Mouse (Mus musculus) adrenal gland, adult 2 months (tissue): ENCODE data around the gene Gm10272. TPM values are rescaled to one million over a fixed set of nuclear protein-coding genes. Genes with fewer than 3 reads are reported as not detected.
"Not testable (repeated sequence)": the region's sequence is repeated elsewhere in the genome, so short reads cannot be mapped to it uniquely, and the experiment has no call there.

Source experiments
- DNase-seq: peaks from one replicate; pipeline ENCODE4 v3.0.0; 2021
- long read RNA-seq: library from polyadenylated mRNA; stranded (forward); transcript quantifications from one replicate; pipeline ENCODE4 v2.0.0, GENCODE M21; 2021
- polyA plus RNA-seq: library from polyadenylated mRNA; depleted of rRNA; stranded (reverse); fragments of >200 nt; gene quantifications from 2 replicates; pipeline ENCODE4 v1.2.3, GENCODE M21; 2012; rRNA removed
- total RNA-seq, 2 experiments: library from RNA; stranded (reverse); gene quantifications; 2 replicates each; pipeline ENCODE4 v1.2.3; 2021

Gene Gm10272
- total RNA-seq (not detected), polyA plus RNA-seq (not detected in 2 replicates)
- long read RNA-seq, result 0 reads

GRCm38 (mm10) chr10:77706326-77706725, at the start of gene Gm10272:
TSS of gene Gm10272 (plus strand) at chr10:77706626.
- no peak for DNase-seq

DNA sequence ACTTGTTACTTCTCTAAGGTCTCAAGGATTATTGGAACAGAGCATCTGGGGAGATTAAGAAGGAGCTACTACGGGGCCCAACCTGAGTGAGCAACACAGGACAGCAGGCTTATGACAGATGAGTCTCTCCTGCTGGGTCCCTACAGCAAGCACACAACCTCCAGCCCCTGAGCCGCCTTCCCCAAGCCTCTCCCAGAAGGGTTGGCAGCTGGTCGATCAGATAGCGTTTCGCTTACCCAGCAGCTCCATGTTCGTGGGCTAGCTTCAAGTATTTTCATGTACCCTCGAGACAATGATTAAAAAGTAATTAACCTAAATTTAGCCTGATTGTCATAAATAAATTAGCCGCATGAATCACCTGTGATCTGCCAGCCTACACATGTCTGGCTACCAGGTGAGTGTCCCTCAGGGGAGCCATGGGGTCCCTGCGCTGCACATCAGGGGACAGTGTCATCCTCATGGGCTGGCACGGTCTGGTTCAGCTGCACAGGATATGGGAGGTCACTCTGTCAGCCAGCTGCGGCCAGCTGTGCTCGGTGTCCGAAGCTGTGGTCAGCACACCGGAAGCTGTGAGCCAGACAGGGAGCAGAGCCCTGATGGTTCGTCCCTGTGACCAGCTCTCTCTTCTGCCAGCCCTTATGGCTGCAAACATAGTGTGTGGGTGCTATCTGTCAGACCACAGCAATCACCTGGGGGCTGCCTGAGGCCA, 48.0 kb upstream of the Gm10272 start:
- DNase-seq, result no peak

DNA sequence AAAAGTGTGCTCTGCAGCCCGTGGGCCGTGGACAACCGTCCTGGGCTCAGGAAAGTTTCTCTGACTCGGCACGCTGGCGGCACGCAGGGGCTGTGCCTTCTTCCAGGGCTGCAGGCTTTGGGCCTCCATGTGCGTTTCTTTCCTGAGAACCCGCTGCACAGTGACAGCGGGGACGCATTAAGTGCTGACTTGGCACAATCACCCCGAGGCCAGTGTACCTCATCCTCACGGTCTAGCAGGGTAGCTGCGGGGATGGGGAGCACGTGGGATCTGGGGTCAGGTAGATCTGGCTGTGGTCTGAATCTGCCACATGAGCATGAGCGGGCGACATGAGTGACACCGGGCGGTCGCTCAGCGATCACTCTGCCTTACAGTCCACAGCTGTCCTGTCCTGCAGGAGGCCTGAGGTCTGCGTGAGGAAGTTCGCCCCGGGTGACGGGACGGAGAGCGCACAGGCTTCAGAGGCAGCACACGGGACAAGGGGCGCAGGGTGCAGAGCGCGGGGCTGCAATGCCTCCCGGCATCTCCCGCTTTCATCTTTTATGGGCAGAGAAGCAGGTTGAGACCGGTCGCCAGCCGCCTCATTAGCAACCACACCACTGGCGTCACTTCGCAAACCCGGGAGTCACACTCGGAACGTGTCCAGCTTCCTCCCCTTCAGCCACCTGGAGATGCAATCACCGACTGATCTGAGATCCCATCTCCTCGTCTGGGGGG, 42.3 kb upstream of the Gm10272 start:
- no peak for DNase-seq

DNA sequence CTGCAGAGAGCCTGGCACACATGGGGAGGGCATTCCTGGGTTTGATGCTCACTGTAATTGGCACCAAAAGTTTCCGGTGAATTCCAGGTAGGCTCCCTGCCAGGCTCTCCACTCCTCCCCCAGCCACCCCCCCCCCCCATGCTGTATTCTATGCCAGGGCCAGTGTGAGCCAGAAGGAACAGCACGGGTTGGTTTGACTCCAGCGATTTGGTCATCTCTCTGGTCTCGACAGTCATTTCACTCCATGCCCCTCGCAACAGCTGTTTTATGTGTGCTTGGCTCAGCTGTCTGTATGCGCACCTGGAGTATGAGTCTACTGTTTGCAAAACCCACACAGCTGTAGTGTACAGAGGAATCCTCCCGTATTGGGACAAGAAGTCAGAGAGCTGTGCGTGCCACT, 40.1 kb upstream of the Gm10272 start:
- no peak for DNase-seq

- DNase-seq, result no peak
Observed at GRCm38 (mm10) chr10:77667402-77667801, 39.0 kb upstream of the Gm10272 start.

GRCm38 (mm10) chr10:77670710-77671109, 35.7 kb upstream of the Gm10272 start:
- DNase-seq, result no peak

GRCm38 (mm10) chr10:77671519-77671918, 34.9 kb upstream of the Gm10272 start:
- no peak for DNase-seq

GRCm38 (mm10) chr10:77673765-77674164, 32.7 kb upstream of the Gm10272 start:
- no peak for DNase-seq

- DNase-seq, result no peak
Observed at GRCm38 (mm10) chr10:77677562-77677961, 28.9 kb upstream of the Gm10272 start.

- no peak for DNase-seq
Observed at GRCm38 (mm10) chr10:77682994-77683393, 23.4 kb upstream of the Gm10272 start.

GRCm38 (mm10) chr10:77684181-77684580, 22.2 kb upstream of the Gm10272 start:
- no peak for DNase-seq

DNA sequence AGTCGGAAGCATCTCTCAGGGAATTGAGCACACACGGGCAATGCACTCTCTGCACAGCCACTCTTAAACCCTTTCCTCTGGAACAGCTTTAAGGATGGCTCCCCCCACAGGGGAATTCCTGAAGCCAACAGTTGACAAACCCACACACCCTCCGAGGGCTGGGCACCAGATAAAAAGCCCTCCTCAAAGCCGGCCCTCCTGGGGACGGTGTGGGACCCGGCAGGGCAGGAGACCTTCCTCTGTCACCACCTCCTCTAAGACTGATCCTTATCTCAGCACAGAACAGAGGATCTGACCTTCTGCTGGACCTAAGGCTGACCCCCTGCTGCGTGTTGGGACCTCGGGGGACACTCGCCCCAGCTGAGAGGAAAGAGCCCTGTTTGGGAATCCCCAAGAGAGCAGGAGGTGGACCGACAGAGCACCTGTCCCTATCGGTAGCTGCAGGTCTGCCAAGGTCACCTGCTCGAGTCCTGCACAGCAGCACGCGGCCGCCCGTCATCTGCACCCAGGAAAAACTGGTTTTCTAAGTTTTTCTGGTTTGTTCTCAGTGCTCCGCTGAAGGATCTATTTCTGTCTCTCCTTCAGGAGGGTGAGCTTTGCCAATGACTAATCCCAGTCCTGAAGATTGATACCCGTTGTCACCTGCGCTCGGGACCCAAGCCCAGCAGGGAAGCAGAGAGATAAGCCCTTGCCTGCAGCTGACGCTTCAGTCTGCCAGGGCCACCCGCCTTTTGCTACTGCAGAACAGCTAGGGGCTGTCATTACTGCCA, 20.3 kb upstream of the Gm10272 start, which contains the start of gene Tspear:
Gene Tspear (plus strand): TSS at position 675 of the 770 bp plus-strand sequence.
- DNase-seq, result peak; percentile 23

DNA sequence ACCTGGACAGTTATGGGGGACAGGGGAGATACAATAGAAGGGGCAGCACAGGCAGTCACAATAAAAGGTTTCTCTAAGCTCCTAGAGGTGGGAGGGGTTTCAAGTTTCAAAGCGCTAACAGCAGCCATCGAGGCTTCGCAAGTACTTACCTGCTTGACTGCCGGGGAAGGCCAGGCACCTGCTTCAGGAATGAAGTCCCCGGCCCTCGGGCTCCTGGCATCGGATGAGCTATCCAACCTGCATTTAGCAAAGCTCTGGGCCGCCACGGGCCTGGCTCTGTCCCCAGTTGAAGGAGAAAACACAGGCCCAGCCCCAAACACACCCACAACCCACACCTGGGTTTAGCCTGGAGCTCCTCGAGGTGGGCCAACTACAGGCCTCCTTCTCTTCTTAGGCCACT, 19.4 kb upstream of the Gm10272 start:
- no peak for DNase-seq

DNA sequence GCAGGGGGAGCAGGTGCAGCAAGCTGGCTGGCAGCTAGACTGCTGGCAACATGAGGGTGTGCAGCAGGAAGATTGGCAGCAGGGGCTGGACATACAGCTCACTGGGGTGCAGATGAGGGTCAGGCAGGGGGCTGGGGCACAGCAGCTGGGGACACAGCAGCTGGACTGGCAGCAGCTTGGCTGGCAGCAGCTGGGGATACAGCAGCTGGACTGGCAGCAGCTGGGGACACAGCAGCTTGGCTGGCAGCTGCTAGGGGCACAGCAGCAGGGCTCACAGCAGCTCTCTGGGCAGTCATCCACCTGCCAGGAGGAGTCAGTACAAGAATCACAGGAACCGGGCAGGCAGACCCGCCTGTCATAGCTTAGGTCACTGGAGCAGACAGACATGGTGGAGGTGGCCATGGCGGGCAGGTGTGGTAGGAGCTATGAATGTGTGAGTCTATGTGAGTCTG, 16.0 kb upstream of the Gm10272 start, which contains the start of gene Gm19402:
Gene Gm19402 (minus strand): TSS at position 402 of the 452 bp plus-strand sequence.
- DNase-seq, result not testable (repeated sequence)

- no peak for DNase-seq
Observed at GRCm38 (mm10) chr10:77697133-77697532, 9.3 kb upstream of the Gm10272 start, which contains the start of gene Gm9508. TSS of gene Gm9508 (minus strand) at chr10:77697233.

DNA sequence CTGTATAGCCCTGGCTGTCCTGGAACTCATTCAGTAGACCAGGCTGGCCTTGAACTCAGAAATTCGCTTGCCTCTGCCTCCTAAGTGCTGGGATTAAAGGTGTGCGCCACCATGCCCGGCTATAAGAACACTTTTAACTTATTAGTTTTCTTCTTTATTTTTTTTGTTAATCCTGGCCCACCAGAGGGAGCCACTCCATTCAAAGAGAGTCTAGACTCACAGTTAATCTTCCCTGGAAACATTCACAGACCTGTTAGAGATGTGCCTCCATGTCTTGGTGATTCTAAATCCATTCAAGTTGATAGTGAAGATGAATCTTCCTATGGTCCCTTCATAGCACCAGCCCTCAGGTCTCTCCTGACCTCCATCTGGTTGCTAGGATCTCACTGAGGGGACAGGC, 3.4 kb downstream of the Gm10272 start:
- DNase-seq, result no peak

DNA sequence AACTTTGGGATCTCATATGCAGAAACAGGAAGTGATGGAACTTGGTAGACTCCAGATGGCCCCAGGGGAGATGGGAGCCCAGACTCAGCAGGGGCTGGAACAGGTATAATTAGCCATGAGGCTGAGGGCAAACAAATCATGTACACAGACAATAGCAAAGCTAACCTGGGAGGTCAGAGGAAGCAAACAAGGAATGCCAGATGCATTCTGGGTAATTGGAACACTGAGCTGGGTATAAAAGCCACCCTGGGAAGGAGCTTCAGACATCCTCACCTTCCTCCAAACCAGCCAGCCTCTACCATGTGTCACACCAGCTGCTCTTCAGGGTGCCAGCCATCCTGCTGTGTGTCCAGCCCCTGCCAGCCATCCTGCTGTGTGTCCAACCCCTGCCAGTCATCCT, 4.7 kb downstream of the Gm10272 start, which contains the start of gene Gm10024:
Gene Gm10024 (plus strand): TSS at position 301 of the 400 bp plus-strand sequence.
- DNase-seq, result not testable (repeated sequence)

- no peak for DNase-seq
Observed at GRCm38 (mm10) chr10:77713734-77714133, 7.3 kb downstream of the Gm10272 start.

DNA sequence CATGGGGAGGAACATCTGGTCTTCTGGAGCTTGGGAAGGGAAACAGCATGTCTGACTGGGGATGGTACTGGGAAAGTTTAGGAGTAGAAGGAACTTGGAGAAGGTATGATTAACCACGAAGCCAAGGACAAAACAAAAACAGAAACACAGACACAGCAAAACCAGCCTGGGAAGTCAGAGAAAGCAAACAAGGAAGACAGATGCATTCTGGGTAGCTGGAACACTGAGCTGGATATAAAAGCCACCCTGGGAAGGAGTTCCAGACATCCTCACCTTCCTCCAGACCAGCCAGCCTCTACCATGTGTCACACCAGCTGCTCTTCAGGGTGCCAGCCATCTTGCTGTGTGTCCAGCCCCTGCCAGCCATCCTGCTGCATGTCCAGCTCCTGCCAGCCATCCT, 9.1 kb downstream of the Gm10272 start, which contains the start of gene Gm10142:
Gene Gm10142 (plus strand): TSS at position 301 of the 400 bp plus-strand sequence.
- no peak for DNase-seq

GRCm38 (mm10) chr10:77720299-77720698, 13.9 kb downstream of the Gm10272 start, which contains the start of gene Krtap12-1:
TSS of gene Krtap12-1 (plus strand) at chr10:77720599.
- DNase-seq, result not testable (repeated sequence)

GRCm38 (mm10) chr10:77724855-77725254, 18.4 kb downstream of the Gm10272 start:
- no peak for DNase-seq

DNA sequence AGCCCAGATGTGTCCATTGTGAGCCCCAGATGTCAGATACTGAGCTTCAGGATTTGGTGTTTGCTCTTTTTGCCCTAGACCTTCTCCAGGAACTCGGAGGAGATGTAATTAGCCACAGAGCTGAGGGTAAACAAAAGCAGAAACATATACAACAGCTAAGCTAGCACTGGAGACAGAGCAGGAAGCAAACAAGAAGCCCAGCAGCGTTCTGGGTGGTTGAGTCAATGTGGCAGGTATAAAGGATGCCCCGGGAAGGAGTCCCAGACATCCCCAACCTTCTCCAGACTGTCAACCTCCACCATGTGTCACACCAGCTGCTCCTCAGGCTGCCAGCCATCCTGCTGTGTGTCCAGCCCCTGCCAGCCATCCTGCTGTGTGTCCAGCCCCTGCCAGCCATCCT, 19.8 kb downstream of the Gm10272 start, which contains the start of gene Gm10100:
Gene Gm10100 (plus strand): TSS at position 301 of the 400 bp plus-strand sequence.
- DNase-seq, result no peak
